Mouse (Mus musculus) hindbrain, embryonic 11.5 days (tissue): Measurements from ENCODE around the gene Hscb. TPM values are rescaled to one million over a fixed set of nuclear protein-coding genes. Genes with fewer than 3 reads are reported as not detected.

Source experiments
- ATAC-seq: fragments of 200-750 bp; cut with Nextera tagmentation; 2 replicates; pipeline ENCODE4 v1.8.0; 2017; ENCODE audit warnings: mild to moderate bottlenecking, moderate TSS enrichment, moderate library complexity; ENCODE audit not compliant: low FRiP score
- DNase-seq: peaks from one replicate; pipeline ENCODE4 v3.0.0-alpha.2; 2015; ENCODE audit warnings: low spot score
- H3K27ac ChIP-seq: fragments of 300-500 bp; sonication (generic); 2 replicates; pipeline ENCODE4 v1.5.1; 2014; ENCODE audit warnings: mild to moderate bottlenecking, low read depth, low read length
- H3K27me3 ChIP-seq: fragments of 300-500 bp; sonication (generic); 2 replicates; pipeline ENCODE4 v1.6.1; 2014; ENCODE audit warnings: mild to moderate bottlenecking, low read length, moderate library complexity, mixed read lengths; ENCODE audit not compliant: control insufficient read depth, insufficient read depth
- H3K36me3 ChIP-seq: fragments of 300-500 bp; sonication (generic); 2 replicates; pipeline ENCODE4 v1.6.1; 2014; ENCODE audit warnings: mild to moderate bottlenecking, low read length, moderate library complexity, mixed read lengths; ENCODE audit not compliant: control insufficient read depth, insufficient read depth
- H3K4me1 ChIP-seq: fragments of 300-500 bp; sonication (generic); replicated peaks from 2 replicates; pipeline ENCODE4 v1.6.1; 2014; ENCODE audit warnings: low read length, mixed read lengths; ENCODE audit not compliant: control insufficient read depth, insufficient read depth
- H3K4me2 ChIP-seq: fragments of 300-500 bp; sonication (generic); replicated peaks from 2 replicates; pipeline ENCODE4 v1.6.1; 2014; ENCODE audit warnings: mild to moderate bottlenecking, low read depth, low read length
- H3K4me3 ChIP-seq: fragments of 300-500 bp; sonication (generic); 2 replicates; pipeline ENCODE4 v1.5.1; 2014; ENCODE audit warnings: low read depth, low read length
- H3K9ac ChIP-seq: fragments of 300-500 bp; sonication (generic); 2 replicates; pipeline ENCODE4 v1.6.1; 2014; ENCODE audit warnings: low read depth, low read length
- H3K9me3 ChIP-seq: fragments of 300-500 bp; sonication (generic); 2 replicates; pipeline ENCODE4 v1.6.1; 2016; ENCODE audit warnings: low read length; ENCODE audit not compliant: control insufficient read depth
- WGBS: fragments of 180-500 bp; shearing (Covaris S2); extraction: QIAGEN DNeasy Blood & Tissue Kit; methylation state at CpG from one replicate; pipeline ENCODE4 v1.1.7; 2014; 5-methylcytosine and 5-hydroxymethylcytosine counted together
- polyA plus RNA-seq: library from polyadenylated mRNA; unstranded; fragments of >200 nt; fragmentation: Nextera tagmentation; extraction: Ambion mirVana; gene quantifications from 2 replicates; pipeline ENCODE4 v1.2.1, GENCODE M21; 2014

Hscb gene
- polyA plus RNA-seq, 1 experiment from 2014 or later = 15.7 TPM

DNA sequence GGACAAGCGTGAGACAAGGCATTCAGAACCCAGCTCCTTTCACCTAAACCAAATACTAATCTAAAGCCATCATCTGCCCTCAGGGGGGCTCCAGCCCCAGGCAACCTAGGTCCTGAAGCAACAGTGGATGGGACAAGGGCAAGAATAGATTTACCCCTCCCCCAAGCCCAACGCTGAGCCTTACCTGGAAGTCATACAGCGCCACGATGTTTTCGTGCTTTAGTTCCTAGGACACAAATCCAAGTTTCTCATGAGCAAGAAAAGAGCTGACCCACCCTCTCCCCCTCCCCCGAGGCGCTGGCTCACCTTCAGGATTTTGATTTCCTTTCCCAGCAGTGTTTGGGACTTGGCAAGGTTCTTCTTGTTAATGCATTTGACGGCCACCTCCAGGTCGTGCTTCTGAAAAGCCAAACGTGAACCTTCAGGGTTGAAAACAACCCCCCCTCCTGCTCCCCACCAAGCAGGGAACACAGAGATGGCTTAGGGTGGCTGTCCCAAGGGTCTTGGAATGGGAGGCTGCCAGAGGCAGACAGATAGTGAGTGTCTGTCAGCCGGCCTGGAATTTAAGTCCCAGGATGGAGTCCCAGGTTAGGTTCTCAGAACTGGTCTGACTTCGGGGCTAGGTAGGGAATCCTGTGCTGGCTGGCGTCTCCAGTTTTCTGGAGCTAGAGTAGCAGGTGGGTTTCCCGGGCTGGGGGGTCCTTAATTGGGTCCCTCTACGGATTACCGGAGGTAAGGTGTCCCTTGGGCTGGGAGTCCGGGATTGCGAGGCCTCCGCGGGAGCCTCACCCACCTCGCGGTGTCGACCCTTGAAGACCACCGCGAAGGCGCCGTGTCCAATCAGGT lies 30.5 kb downstream of the Hscb start:
- Histone ChIP-seq H3K4me3 (peak overlapping the region; percentile 85), H3K27ac (peak overlapping the region; percentile 76; the same call in 1 of the 2 replicates), H3K36me3 (no peaks in the 10 kb centered on the region), H3K9ac (peak overlapping the region; percentile 94), H3K4me1 (peaks cover 6% of the 10 kb centered on the region; the same call in 1 of the 2 replicates), H3K4me2 (peak overlapping the region; percentile 97), H3K27me3 (no peaks in the 10 kb centered on the region), H3K9me3 (no peaks in the 10 kb centered on the region)
- ATAC-seq = no peak; the same call in 1 of the 2 replicates
- 2% methylated on average over 25 of the region's 27 CpGs for WGBS
- peak; percentile 54 for DNase-seq

DNA sequence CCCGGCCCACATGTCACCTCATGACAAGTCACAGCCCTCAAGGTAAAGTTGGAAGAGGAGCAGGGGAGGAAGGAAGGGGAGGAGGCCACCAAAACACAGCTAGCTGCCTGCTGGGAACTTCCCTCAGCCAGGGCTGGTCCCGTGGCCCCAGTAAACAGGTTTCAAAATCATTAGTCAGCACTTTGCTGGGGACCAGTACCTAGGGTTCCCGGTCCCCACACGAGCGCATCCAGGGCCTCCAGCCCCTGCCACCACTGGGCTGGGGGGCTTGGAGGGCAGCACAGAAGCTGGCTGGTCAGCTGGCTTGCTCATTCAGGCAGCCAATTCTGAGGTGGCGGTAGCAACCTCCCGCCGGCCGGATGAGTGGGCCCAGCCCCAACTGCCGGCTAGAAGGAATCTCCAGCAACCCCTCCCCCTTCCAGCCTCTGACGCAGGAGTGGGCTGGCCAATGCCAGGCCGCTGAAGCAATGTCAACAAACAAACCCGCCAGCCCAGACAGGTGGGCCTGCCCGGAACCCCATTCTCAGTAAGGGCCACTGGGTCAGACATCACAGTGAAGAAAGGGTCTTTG lies 31.4 kb downstream of the Hscb start:
- ATAC-seq (peak; percentile 56), DNase-seq (peak; percentile 85)
- H3K27me3 ChIP-seq = no peaks in the 10 kb centered on the region
- 3% methylated on average over 14 of the region's 14 CpGs for WGBS
- H3K4me1 ChIP-seq = peaks cover 6% of the 10 kb centered on the region; the same call in 1 of the 2 replicates
- peak overlapping the region; percentile 85 for H3K4me3 ChIP-seq
- no peaks in the 10 kb centered on the region for H3K9me3 ChIP-seq
- no peaks in the 10 kb centered on the region for H3K36me3 ChIP-seq
- peak overlapping the region; percentile 97 for H3K4me2 ChIP-seq
- H3K27ac ChIP-seq = no peak overlapping the region
- H3K9ac ChIP-seq = peak overlapping the region; percentile 52

DNA sequence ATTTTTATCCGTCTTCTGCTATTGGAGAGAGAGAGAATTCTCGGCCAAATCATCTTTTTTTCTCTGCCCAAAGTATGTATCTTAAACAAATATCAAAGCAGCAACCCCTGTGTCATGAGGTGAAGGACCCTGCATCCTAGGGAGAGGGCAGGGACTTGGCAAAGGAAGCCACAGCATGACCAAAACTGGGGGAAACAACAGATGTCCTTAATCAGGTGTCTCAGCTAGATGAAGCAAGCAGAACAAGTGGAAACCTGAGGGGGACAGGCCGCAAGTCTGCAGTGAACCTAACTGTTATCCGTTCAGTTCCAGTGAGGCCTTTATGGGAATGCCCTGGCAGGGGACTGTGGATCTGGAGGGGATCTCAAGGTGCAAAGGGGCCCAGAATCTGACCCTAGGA lies 32.1 kb downstream of the Hscb start:
- Histone ChIP-seq H3K4me1 (peaks cover 6% of the 10 kb centered on the region; the same call in 1 of the 2 replicates), H3K27me3 (no peaks in the 10 kb centered on the region), H3K4me3 (no peak overlapping the region), H3K27ac (no peak overlapping the region), H3K9ac (no peak overlapping the region), H3K9me3 (no peaks in the 10 kb centered on the region), H3K4me2 (peak overlapping the region; percentile 97), H3K36me3 (no peaks in the 10 kb centered on the region)
- ATAC-seq (no peak), DNase-seq (no peak)
- WGBS = 87% methylated on average over 4 of the region's 4 CpGs

DNA sequence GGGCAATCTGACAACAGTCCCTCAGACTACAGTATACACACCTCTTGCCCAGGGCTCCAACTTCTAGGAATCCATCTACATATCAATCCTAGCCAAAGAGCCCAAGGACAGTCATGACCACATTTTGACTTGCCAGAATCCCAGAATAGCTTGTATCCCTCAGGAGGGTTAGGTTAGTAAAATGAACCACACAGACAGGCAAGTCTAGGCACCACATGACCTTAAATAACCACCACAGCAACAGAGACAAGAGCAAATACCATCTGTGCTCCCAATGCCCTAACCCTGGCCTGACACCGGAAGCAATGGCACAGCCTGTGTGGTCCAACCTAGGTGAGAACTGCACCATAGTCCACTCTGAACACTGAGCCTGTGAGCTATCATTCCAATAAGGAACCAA lies 32.9 kb downstream of the Hscb start:
- Histone ChIP-seq H3K4me3 (no peak overlapping the region; the same call in 1 of the 2 replicates), H3K9ac (no peak overlapping the region), H3K4me1 (peaks cover 6% of the 10 kb centered on the region; the same call in 1 of the 2 replicates), H3K27me3 (no peaks in the 10 kb centered on the region), H3K4me2 (no peak overlapping the region), H3K27ac (no peak overlapping the region), H3K9me3 (no peaks in the 10 kb centered on the region), H3K36me3 (no peaks in the 10 kb centered on the region)
- ATAC-seq (no peak), DNase-seq (no peak)
- WGBS = 77% methylated on average over 1 of the region's 1 CpGs

DNA sequence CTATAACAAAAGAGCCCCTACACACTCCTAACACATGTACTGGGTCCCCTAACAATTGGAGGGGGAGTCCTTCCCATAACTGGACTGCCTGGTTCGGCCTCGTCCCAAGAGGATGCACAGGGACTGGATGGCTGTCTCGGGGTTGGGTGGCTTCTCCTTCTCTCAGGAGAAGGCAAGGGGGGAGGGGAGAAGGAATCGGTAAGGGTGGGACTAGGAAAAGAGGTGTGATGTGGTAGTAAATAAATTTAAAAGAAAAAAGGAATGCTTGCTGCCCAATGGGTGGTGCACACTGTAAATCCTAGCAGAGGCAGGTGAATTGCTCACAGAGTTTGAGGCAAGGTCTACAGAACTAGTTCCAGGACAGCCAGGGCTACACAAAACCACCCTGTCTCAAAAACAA lies 33.4 kb downstream of the Hscb start:
- ATAC-seq = no peak
- WGBS = 90% methylated on average over 4 of the region's 4 CpGs
- Histone ChIP-seq H3K4me3 (no peak overlapping the region), H3K4me1 (peaks cover 6% of the 10 kb centered on the region; the same call in 1 of the 2 replicates), H3K9me3 (no peaks in the 10 kb centered on the region), H3K36me3 (no peaks in the 10 kb centered on the region), H3K4me2 (no peak overlapping the region), H3K27me3 (no peaks in the 10 kb centered on the region), H3K27ac (no peak overlapping the region), H3K9ac (no peak overlapping the region)
- no peak for DNase-seq

- Histone ChIP-seq H3K36me3 (no peaks in the 10 kb centered on the region; the same call in 1 of the 2 replicates), H3K4me3 (no peak overlapping the region), H3K27me3 (no peaks in the 10 kb centered on the region), H3K9me3 (no peaks in the 10 kb centered on the region), H3K4me2 (no peak overlapping the region), H3K27ac (no peak overlapping the region), H3K4me1 (peaks cover 6% of the 10 kb centered on the region; the same call in 1 of the 2 replicates), H3K9ac (no peak overlapping the region)
- 92% methylated on average over 7 of the region's 7 CpGs for WGBS
- DNase-seq (no peak), ATAC-seq (no peak)
These were observed 35.4 kb downstream of the Hscb start for GRCm38 (mm10) chr5:110804012-110804743.

DNA sequence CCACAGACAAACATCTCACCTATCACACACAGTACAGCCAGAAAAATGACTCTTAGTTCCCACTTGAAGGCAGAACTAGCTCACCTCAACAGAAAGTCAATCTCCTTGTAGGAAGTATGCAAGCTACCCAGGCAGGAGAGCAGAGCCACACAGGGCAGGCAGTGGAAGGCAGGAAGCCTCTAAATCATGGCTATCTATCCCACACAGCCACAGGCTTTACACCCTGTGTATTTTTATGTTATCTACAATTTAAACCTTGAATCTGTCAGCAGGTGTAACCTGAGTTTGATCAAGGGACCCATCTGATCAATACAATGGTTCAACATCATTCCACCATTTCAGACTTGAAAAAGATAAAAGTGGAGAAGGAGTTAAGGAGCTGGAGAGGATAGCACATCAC lies 36.8 kb downstream of the Hscb start:
- no peaks in the 10 kb centered on the region; the same call in 1 of the 2 replicates for H3K4me1 ChIP-seq

GRCm38 (mm10) chr5:110802186-110802585 lies 37.4 kb downstream of the Hscb start:
- Histone ChIP-seq H3K4me1 (no peaks in the 10 kb centered on the region), H3K4me3 (no peak overlapping the region), H3K36me3 (peaks cover 2% of the 10 kb centered on the region; the same call in 1 of the 2 replicates), H3K27me3 (no peaks in the 10 kb centered on the region), H3K4me2 (no peak overlapping the region), H3K9ac (no peak overlapping the region), H3K27ac (no peak overlapping the region), H3K9me3 (no peaks in the 10 kb centered on the region)
- ATAC-seq (no peak), DNase-seq (no peak)
- 90% methylated on average over 4 of the region's 4 CpGs for WGBS

More for the DNA sequence above, 36.8 kb downstream of the Hscb start:
- peaks cover 2% of the 10 kb centered on the region; the same call in 1 of the 2 replicates for H3K36me3 ChIP-seq
- no peaks in the 10 kb centered on the region for H3K27me3 ChIP-seq
- H3K27ac ChIP-seq = no peak overlapping the region
- no peak overlapping the region for H3K9ac ChIP-seq
- ATAC-seq (no peak), DNase-seq (no peak)
- no peak overlapping the region for H3K4me2 ChIP-seq
- H3K9me3 ChIP-seq = no peaks in the 10 kb centered on the region
- no peak overlapping the region for H3K4me3 ChIP-seq
